Mouse (Mus musculus) forebrain, embryonic 11.5 days (tissue): ENCODE results near the gene Abhd12. TPM values are rescaled to one million over a fixed set of nuclear protein-coding genes. Genes with fewer than 3 reads are reported as not detected.

Source experiments
- ATAC-seq: fragments of 200-750 bp; cut with Nextera tagmentation; replicated peaks from 2 replicates; pipeline ENCODE4 v1.8.0; 2017; ENCODE audit warnings: moderate TSS enrichment; ENCODE audit not compliant: low FRiP score
- DNase-seq: peaks from one replicate; pipeline ENCODE4 v3.0.0-alpha.2; 2017; ENCODE audit warnings: low spot score
- H3K27ac ChIP-seq: fragments of 300-500 bp; sonication (generic); 2 replicates; pipeline ENCODE4 v1.5.1; 2014; ENCODE audit warnings: low read depth, low read length
- H3K27me3 ChIP-seq: fragments of 300-500 bp; sonication (generic); 2 replicates; pipeline ENCODE4 v1.6.1; 2014; ENCODE audit warnings: mild to moderate bottlenecking, low read length, mixed read lengths; ENCODE audit not compliant: control insufficient read depth, insufficient read depth
- H3K36me3 ChIP-seq: fragments of 300-500 bp; sonication (generic); 2 replicates; pipeline ENCODE4 v1.6.1; 2014; ENCODE audit warnings: mild to moderate bottlenecking, low read length, moderate library complexity, mixed read lengths; ENCODE audit not compliant: control insufficient read depth, insufficient read depth
- H3K4me1 ChIP-seq: fragments of 300-500 bp; sonication (generic); replicated peaks from 2 replicates; pipeline ENCODE4 v1.6.1; 2014; ENCODE audit warnings: low read length, mixed read lengths; ENCODE audit not compliant: control insufficient read depth, insufficient read depth
- H3K4me2 ChIP-seq: fragments of 300-500 bp; sonication (generic); 2 replicates; pipeline ENCODE4 v1.6.1; 2014; ENCODE audit warnings: low read depth, mild to moderate bottlenecking, low read length, moderate library complexity, mixed read lengths; ENCODE audit not compliant: severe bottlenecking
- H3K4me3 ChIP-seq: fragments of 300-500 bp; sonication (generic); 2 replicates; pipeline ENCODE4 v1.5.1; 2014; ENCODE audit warnings: low read depth, low read length
- H3K9ac ChIP-seq: fragments of 300-500 bp; sonication (generic); 2 replicates; pipeline ENCODE4 v1.6.1; 2014; ENCODE audit warnings: low read length
- H3K9me3 ChIP-seq: fragments of 300-500 bp; sonication (generic); 2 replicates; pipeline ENCODE4 v1.6.1; 2016; ENCODE audit warnings: low read length, mixed read lengths; ENCODE audit not compliant: control insufficient read depth
- WGBS: fragments of 180-500 bp; shearing (Covaris S2); extraction: QIAGEN DNeasy Blood & Tissue Kit; methylation state at CpG from one replicate; pipeline ENCODE4 v1.1.7; 2014; 5-methylcytosine and 5-hydroxymethylcytosine counted together
- polyA plus RNA-seq: library from polyadenylated mRNA; unstranded; fragments of >200 nt; fragmentation: Nextera tagmentation; extraction: Ambion mirVana; gene quantifications from 2 replicates; pipeline ENCODE4 v1.2.1, GENCODE M21; 2014

Gene Abhd12
- polyA plus RNA-seq, 1 experiment from 2014 or later: 54.2 TPM

- no peak for DNase-seq
- Histone ChIP-seq H3K27ac (no peak overlapping the region), H3K9ac (no peak overlapping the region), H3K4me3 (no peak overlapping the region), H3K36me3 (no peaks in the 10 kb centered on the region; the same call in 1 of the 2 replicates), H3K4me1 (no peaks in the 10 kb centered on the region), H3K27me3 (no peaks in the 10 kb centered on the region), H3K9me3 (no peaks in the 10 kb centered on the region), H3K4me2 (no peak overlapping the region)
- 100% methylated on average over 3 of the region's 3 CpGs for WGBS
- ATAC-seq: no peak
Measured at GRCm38 (mm10) chr2:150837781-150838180, 66.8 kb downstream of the Abhd12 start.

- Histone ChIP-seq H3K27ac (no peak overlapping the region), H3K9ac (no peak overlapping the region), H3K36me3 (no peaks in the 10 kb centered on the region; the same call in 1 of the 2 replicates), H3K4me2 (no peak overlapping the region), H3K4me1 (no peaks in the 10 kb centered on the region), H3K9me3 (no peaks in the 10 kb centered on the region), H3K27me3 (no peaks in the 10 kb centered on the region), H3K4me3 (no peak overlapping the region)
- ATAC-seq (no peak), DNase-seq (no peak)
- 83% methylated on average over 15 of the region's 15 CpGs for WGBS
Measured at GRCm38 (mm10) chr2:150836906-150837305, 67.6 kb downstream of the Abhd12 start.

DNA sequence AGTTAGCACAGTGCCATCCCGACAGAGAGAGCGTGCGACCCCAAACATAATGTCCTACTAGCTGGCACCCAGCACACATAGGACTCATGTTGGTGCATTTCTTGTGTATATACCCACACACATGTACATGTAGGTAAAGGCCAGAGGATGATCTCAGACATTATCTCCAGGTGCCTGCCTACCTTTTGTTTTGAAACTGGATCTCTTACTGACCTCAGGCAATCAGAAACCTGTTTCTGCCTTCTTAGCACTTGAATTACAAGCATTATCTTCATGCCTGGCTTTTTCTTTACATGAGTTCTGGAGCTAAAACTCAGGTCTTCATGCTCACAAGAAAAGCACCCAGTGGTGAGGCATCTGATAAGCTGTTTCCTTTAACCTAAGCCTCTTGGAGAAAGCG lies 68.6 kb downstream of the Abhd12 start:
- no peak for ATAC-seq
- WGBS: 96% methylated on average over 4 of the region's 4 CpGs

DNA sequence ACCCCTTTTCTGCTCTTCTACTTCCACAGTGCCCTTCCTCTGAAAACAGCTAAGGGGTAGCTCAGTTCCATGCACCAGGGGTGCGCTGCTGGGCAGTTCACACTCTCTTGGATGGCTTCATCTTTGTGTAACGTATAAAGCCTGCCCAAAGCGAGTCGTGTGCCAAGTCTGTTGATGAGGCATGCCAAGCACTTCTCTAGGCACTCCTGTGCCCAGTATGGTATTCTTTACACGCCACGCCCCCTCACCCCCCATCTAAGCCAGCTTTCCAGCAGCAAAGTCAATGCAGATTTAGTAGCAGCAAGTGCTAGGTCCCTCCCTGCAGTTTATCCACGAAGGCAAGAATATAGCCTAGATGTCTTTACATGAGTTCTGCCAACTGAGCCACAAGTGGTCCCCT lies 69.9 kb downstream of the Abhd12 start:
- H3K9me3 ChIP-seq: no peaks in the 10 kb centered on the region
- no peaks in the 10 kb centered on the region for H3K4me1 ChIP-seq
- 90% methylated on average over 7 of the region's 7 CpGs for WGBS
- ATAC-seq: no peak
- H3K4me2 ChIP-seq: no peak overlapping the region
- H3K9ac ChIP-seq: no peak overlapping the region
- no peak for DNase-seq
- H3K4me3 ChIP-seq: no peak overlapping the region
- no peaks in the 10 kb centered on the region for H3K27me3 ChIP-seq
- no peaks in the 10 kb centered on the region; the same call in 1 of the 2 replicates for H3K36me3 ChIP-seq
- H3K27ac ChIP-seq: no peak overlapping the region

More for the DNA sequence above, 68.6 kb downstream of the Abhd12 start:
- no peaks in the 10 kb centered on the region; the same call in 1 of the 2 replicates for H3K36me3 ChIP-seq
- H3K27me3 ChIP-seq: no peaks in the 10 kb centered on the region
- no peaks in the 10 kb centered on the region for H3K9me3 ChIP-seq
- DNase-seq: no peak
- H3K9ac ChIP-seq: no peak overlapping the region
- H3K4me1 ChIP-seq: no peaks in the 10 kb centered on the region
- H3K4me3 ChIP-seq: no peak overlapping the region
- no peak overlapping the region for H3K27ac ChIP-seq
- H3K4me2 ChIP-seq: no peak overlapping the region

DNA sequence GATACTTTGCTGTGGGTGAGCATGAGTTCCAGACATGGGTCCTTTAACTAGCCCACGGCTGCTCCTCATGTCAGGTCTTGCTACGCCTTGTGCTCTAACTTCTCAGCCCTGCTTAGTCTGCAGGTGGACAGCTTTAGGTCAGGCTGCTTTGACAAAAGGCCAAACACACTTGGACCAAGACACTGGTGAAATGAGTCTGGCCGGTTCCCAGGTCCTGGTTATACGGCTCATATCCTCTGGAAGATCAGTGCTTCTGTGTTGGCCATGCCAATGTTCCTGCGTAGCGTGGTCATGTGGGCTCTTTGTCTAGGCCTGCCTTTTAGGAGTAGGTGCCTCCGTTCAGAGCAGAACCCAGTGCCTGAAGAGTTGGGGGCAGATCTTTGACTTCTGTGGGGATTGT lies 72.5 kb downstream of the Abhd12 start:
- no peak for DNase-seq
- H3K27ac ChIP-seq: no peak overlapping the region
- H3K4me3 ChIP-seq: no peak overlapping the region
- no peak overlapping the region for H3K9ac ChIP-seq
- no peaks in the 10 kb centered on the region for H3K4me1 ChIP-seq
- 96% methylated on average over 7 of the region's 7 CpGs for whole genome bisulfite sequencing
- H3K27me3 ChIP-seq: no peaks in the 10 kb centered on the region
- H3K4me2 ChIP-seq: no peak overlapping the region
- peaks cover 2% of the 10 kb centered on the region; the same call in 1 of the 2 replicates for H3K36me3 ChIP-seq
- no peaks in the 10 kb centered on the region for H3K9me3 ChIP-seq
- ATAC-seq: no peak

DNA sequence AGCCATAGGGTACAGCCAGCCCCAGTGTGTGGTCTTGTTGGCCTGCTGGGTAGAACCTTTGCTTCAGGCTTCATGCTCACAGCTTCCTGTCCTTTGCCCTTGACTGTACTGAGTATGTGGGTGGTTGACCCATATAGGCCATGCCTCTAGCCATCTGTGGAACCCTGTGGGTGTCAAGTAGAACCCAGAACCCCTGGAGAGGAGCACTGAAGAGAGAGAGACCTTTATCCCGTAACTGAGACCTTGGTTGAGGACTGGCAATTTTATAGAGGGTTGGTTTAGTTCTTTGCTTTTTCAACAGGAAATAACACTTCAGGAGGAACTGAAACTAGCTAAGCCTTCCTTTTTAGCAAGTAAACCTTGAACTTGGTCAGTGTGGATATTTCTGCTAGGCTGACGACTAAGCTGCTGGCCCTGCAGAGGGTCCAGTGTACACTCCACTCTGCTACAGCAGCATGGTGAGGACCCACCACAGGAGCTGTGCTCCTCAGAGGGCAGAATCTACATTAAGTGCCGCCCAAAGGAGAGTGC lies 73.6 kb downstream of the Abhd12 start:
- 92% methylated on average over 3 of the region's 3 CpGs for WGBS
- ATAC-seq: no peak
- peaks cover 3% of the 10 kb centered on the region; the same call in 1 of the 2 replicates for H3K36me3 ChIP-seq

GRCm38 (mm10) chr2:150830011-150830410 lies 74.5 kb downstream of the Abhd12 start:
- H3K4me2 ChIP-seq: no peak overlapping the region
- no peak overlapping the region for H3K4me3 ChIP-seq
- no peak for DNase-seq
- H3K36me3 ChIP-seq: peaks cover 3% of the 10 kb centered on the region; the same call in 1 of the 2 replicates
- H3K27ac ChIP-seq: no peak overlapping the region
- ATAC-seq: no peak
- WGBS: 92% methylated on average over 2 of the region's 2 CpGs
- no peaks in the 10 kb centered on the region for H3K4me1 ChIP-seq
- no peaks in the 10 kb centered on the region for H3K9me3 ChIP-seq
- H3K27me3 ChIP-seq: no peaks in the 10 kb centered on the region
- H3K9ac ChIP-seq: no peak overlapping the region

More for the DNA sequence above, 73.6 kb downstream of the Abhd12 start:
- H3K27me3 ChIP-seq: no peaks in the 10 kb centered on the region
- no peaks in the 10 kb centered on the region for H3K9me3 ChIP-seq
- H3K27ac ChIP-seq: no peak overlapping the region
- no peaks in the 10 kb centered on the region for H3K4me1 ChIP-seq
- no peak overlapping the region for H3K4me2 ChIP-seq
- H3K4me3 ChIP-seq: no peak overlapping the region
- DNase-seq: no peak
- no peak overlapping the region for H3K9ac ChIP-seq

DNA sequence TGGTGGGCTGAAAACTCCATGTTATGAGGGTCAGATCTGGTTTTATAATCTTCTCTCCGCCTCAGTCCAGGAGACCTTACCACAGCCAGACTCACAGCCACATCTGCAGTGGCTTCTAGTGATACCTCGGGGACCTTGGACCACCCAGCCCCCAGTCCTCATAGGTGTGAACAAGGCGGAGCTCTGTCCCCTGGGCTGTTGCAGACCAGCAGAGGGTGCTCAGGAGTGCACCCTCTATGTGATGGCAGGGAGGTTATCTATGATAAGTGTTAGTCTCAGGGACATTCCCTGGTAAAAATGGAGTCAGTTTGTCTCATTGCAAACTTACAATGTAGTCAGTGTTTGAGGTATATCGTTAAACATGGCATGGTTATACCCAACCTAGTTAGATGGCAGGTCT lies 75.9 kb downstream of the Abhd12 start:
- Histone ChIP-seq H3K4me3 (no peak overlapping the region), H3K27ac (no peak overlapping the region), H3K27me3 (no peaks in the 10 kb centered on the region), H3K4me1 (no peaks in the 10 kb centered on the region), H3K4me2 (no peak overlapping the region), H3K36me3 (peaks cover 3% of the 10 kb centered on the region; the same call in 1 of the 2 replicates), H3K9ac (no peak overlapping the region), H3K9me3 (no peaks in the 10 kb centered on the region)
- WGBS: 91% methylated on average over 4 of the region's 4 CpGs
- no peak for ATAC-seq
- no peak for DNase-seq

GRCm38 (mm10) chr2:150828164-150828563 lies 76.4 kb downstream of the Abhd12 start:
- no peak overlapping the region for H3K4me3 ChIP-seq
- no peak overlapping the region for H3K27ac ChIP-seq
- no peaks in the 10 kb centered on the region for H3K9me3 ChIP-seq
- WGBS: 95% methylated on average over 3 of the region's 3 CpGs
- no peak overlapping the region for H3K9ac ChIP-seq
- peaks cover 3% of the 10 kb centered on the region; the same call in 1 of the 2 replicates for H3K36me3 ChIP-seq
- H3K27me3 ChIP-seq: no peaks in the 10 kb centered on the region
- ATAC-seq (no peak), DNase-seq (no peak)
- no peak overlapping the region for H3K4me2 ChIP-seq
- H3K4me1 ChIP-seq: no peaks in the 10 kb centered on the region
